ENCODE assay signal across 8 mouse cellular contexts in the genomic region with DNA sequence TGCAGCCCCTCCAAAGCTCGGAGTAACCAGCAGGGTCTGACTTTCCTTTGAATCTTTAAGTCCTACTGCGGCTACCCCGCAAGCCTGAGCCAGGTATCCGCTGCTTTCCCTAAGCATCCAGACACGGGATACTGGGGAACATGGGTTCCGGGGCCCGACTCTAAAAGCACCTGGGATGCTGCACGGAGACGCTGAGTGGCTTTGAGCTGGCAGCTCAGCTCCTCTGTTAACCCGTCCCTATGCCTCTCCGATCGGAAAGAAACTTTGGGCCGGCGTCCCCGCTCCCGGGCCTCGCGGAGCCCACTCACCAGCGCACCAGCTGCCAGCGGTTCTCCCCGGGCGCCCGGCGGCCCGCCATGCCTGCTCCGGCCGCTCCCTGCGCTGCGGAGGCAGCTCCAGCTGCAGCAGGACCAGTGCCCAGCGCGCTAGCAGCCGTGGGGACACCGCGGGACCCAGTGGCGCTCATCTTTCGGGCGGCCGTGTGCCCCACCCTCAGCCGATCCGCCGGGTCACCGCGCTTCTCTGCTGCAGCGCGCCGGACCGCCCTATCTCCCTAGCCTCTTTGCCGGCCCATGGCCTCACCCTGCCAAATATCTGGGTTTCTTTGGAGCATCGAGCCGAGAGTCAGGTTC. TPM values are rescaled to one million over a fixed set of nuclear protein-coding genes. Genes with fewer than 3 reads are reported as not detected.
DNase-seq lines count a peak whose midpoint lies in the region; ATAC-seq and TF ChIP-seq lines count a peak whose summit lies in the region.

A gene (minus strand): TSS at position 371 of the 632 bp plus-strand sequence.

- H3K4me1 ChIP-seq in kidney, adult 2 months (ENCODE audit: control insufficient read depth, insufficient read depth, low read length) = no peaks in the 10 kb centered on the region
- H3K4me1 ChIP-seq in forebrain, embryonic 12.5 days = peaks cover 8% of the 10 kb centered on the region
- H3K4me1 ChIP-seq in hindbrain, postnatal 0 days (ENCODE audit: insufficient read depth, low read length) = peaks cover 5% of the 10 kb centered on the region; the same call in 1 of the 2 replicates
- peaks cover 13% of the 10 kb centered on the region for H3K4me1 ChIP-seq in liver, embryonic 13.5 days (replicated peaks)
- H3K4me1 ChIP-seq in small intestine, adult 2 months (ENCODE audit: control insufficient read depth, insufficient read depth, insufficient read length, low read length) = peaks cover 7% of the 10 kb centered on the region; the same call in 1 of the 2 replicates

- peak within 1 kb of the TSS; percentile 44 for H3K9ac ChIP-seq in forebrain, embryonic 12.5 days
- peak within 1 kb of the TSS; percentile 44 for H3K9ac ChIP-seq in hindbrain, postnatal 0 days (replicated peaks; ENCODE audit: low read length)
- peak within 1 kb of the TSS; percentile 46; the same call in 1 of the 2 replicates for H3K9ac ChIP-seq in liver, embryonic 13.5 days

- H3K27me3 ChIP-seq in kidney, adult 2 months (replicated peaks; ENCODE audit: control insufficient read depth, insufficient read depth, low read length) = peaks cover 2% of the 10 kb centered on the region
- H3K27me3 ChIP-seq in forebrain, embryonic 12.5 days = peaks cover 60% of the 10 kb centered on the region
- peaks cover 17% of the 10 kb centered on the region for H3K27me3 ChIP-seq in hindbrain, postnatal 0 days (ENCODE audit: insufficient read depth, low read length)
- peaks cover 85% of the 10 kb centered on the region for H3K27me3 ChIP-seq in liver, embryonic 13.5 days
- H3K27me3 ChIP-seq in small intestine, adult 2 months (ENCODE audit: control insufficient read depth, insufficient read depth, low read length) = peaks cover 22% of the 10 kb centered on the region

- peak within 1 kb of the TSS; percentile 62 for H3K4me2 ChIP-seq in forebrain, embryonic 12.5 days
- H3K4me2 ChIP-seq in hindbrain, postnatal 0 days (ENCODE audit: low read depth, low read length) = peak within 1 kb of the TSS; percentile 90
- peak within 1 kb of the TSS; percentile 68 for H3K4me2 ChIP-seq in liver, embryonic 13.5 days

- DNase-seq in kidney, adult 2 months = no peak
- DNase-seq in kidney, postnatal 25 days = no peak
- DNase-seq in adrenal gland, postnatal 10 days = peak; percentile 49
- no peak for DNase-seq in hindbrain, postnatal 0 days (ENCODE audit: low spot score)
- no peak for DNase-seq in liver, embryonic 13.5 days
- no peak for DNase-seq in c-Kit-positive CD71-positive TER-119-positive erythroid progenitor cells, embryonic 14.5 days (ENCODE audit: low spot score)

- no peaks in the 10 kb centered on the region for H3K36me3 ChIP-seq in kidney, adult 2 months (ENCODE audit: control insufficient read depth, insufficient read depth, low read length)
- no peaks in the 10 kb centered on the region for H3K36me3 ChIP-seq in forebrain, embryonic 12.5 days (replicated peaks)
- H3K36me3 ChIP-seq in hindbrain, postnatal 0 days (ENCODE audit: insufficient read depth, low read length) = no peaks in the 10 kb centered on the region
- H3K36me3 ChIP-seq in liver, embryonic 13.5 days = no peaks in the 10 kb centered on the region
- no peaks in the 10 kb centered on the region for H3K36me3 ChIP-seq in small intestine, adult 2 months (ENCODE audit: control insufficient read depth, insufficient read depth, low read length)

- H3K27ac ChIP-seq in kidney, adult 2 months (ENCODE audit: insufficient read depth, low read depth, low read length) = no peak within 1 kb of the TSS
- no peak within 1 kb of the TSS for H3K27ac ChIP-seq in forebrain, embryonic 12.5 days
- no peak within 1 kb of the TSS for H3K27ac ChIP-seq in hindbrain, postnatal 0 days
- no peak within 1 kb of the TSS for H3K27ac ChIP-seq in liver, embryonic 13.5 days
- H3K27ac ChIP-seq in small intestine, adult 2 months (ENCODE audit: insufficient read depth, low read depth, low read length) = no peak within 1 kb of the TSS

- WGBS in kidney, adult 2 months = 2% methylated on average over 50 of the region's 50 CpGs
- WGBS in forebrain, embryonic 12.5 days = under 1% methylated on average over 49 of the region's 50 CpGs
- 2% methylated on average over 48 of the region's 50 CpGs for WGBS in hindbrain, postnatal 0 days
- WGBS in liver, embryonic 13.5 days (ENCODE audit: insufficient replicate concordance) = 3% methylated on average over 50 of the region's 50 CpGs
- 2% methylated on average over 49 of the region's 50 CpGs for WGBS in small intestine, adult 2 months

- peak within 1 kb of the TSS; percentile 29; the same call in 1 of the 2 replicates for H3K4me3 ChIP-seq in kidney, adult 2 months (ENCODE audit: insufficient read depth, low read depth, low read length)
- H3K4me3 ChIP-seq in forebrain, embryonic 12.5 days (replicated peaks) = peak within 1 kb of the TSS; percentile 39
- peak within 1 kb of the TSS; percentile 48 for H3K4me3 ChIP-seq in hindbrain, postnatal 0 days (ENCODE audit: low read length)
- H3K4me3 ChIP-seq in liver, embryonic 13.5 days (replicated peaks) = peak within 1 kb of the TSS; percentile 53
- H3K4me3 ChIP-seq in small intestine, adult 2 months (ENCODE audit: low read depth, low read length) = peak within 1 kb of the TSS; percentile 54

- TF ChIP-seq POLR2A in kidney, adult 2 months (IDR thresholded peaks at IDR 0.05; ENCODE audit: low read depth, low read length) = no peak
- TF ChIP-seq POLR2A in small intestine, adult 2 months (IDR thresholded peaks at IDR 0.05; ENCODE audit: low read depth, low read length) = no peak

- H3K9me3 ChIP-seq in forebrain, embryonic 12.5 days = no peaks in the 10 kb centered on the region
- no peaks in the 10 kb centered on the region for H3K9me3 ChIP-seq in hindbrain, postnatal 0 days (ENCODE audit: low read length)
- no peaks in the 10 kb centered on the region for H3K9me3 ChIP-seq in liver, embryonic 13.5 days (replicated peaks)

- no peak for ATAC-seq in forebrain, embryonic 12.5 days (ENCODE audit: low FRiP score)
- peak; percentile 45; the same call in 1 of the 2 replicates for ATAC-seq in hindbrain, postnatal 0 days
- 0 out of 2 replicates have a peak, but pooled peaks have one; percentile 36 for ATAC-seq in liver, embryonic 13.5 days (ENCODE audit: low read depth)

- no peak for TF ChIP-seq CTCF in kidney, adult 2 months (conservative IDR thresholded peaks at IDR 0.05; ENCODE audit: insufficient read depth, insufficient read length, low read depth, low read length)
- no peak for TF ChIP-seq CTCF in hindbrain, postnatal 0 days (IDR thresholded peaks at IDR 0.05; ENCODE audit: low read depth)
- no peak for TF ChIP-seq CTCF in small intestine, adult 2 months (IDR thresholded peaks at IDR 0.05; ENCODE audit: extremely low read depth, insufficient read length, insufficient replicate concordance, low read depth, low read length)

RNA-seq across cellular contexts. Expression of the gene that starts here (rescaled TPM):
- polyA plus RNA-seq in kidney, adult 2 months (2012; rRNA removed) = 24.9 and 29.4 TPM in 2 replicates
- total RNA-seq in adrenal gland, postnatal 10 days (2021) = 10 to 100 TPM; 10.8 to 13.2 TPM
- polyA plus RNA-seq in forebrain, embryonic 12.5 days (2016; fragmentation: Nextera tagmentation; extraction: Ambion mirVana) = 4.1 and 4.4 TPM in 2 replicates
- 48.5 and 55.5 TPM in 2 replicates for total RNA-seq in hindbrain, postnatal 0 days (2014; rRNA removed)
- 9.9 and 11.1 TPM in 2 replicates for polyA plus RNA-seq in hindbrain, postnatal 0 days (2015; fragmentation: Nextera tagmentation; extraction: Ambion mirVana)
- 0.77 and 0.82 TPM in 2 replicates for polyA plus RNA-seq in liver, embryonic 13.5 days (2015; fragmentation: Nextera tagmentation; extraction: Ambion mirVana)
- 10.5 and 18.4 TPM in 2 replicates for polyA plus RNA-seq in small intestine, adult 2 months (2012; rRNA removed)

Comparison
In these comparisons a context has a peak if more than half of its experiments do, and no peak if none do; other contexts are left out.
1. Peak in ATAC-seq, H3K4me3 ChIP-seq, H3K9ac ChIP-seq and H3K4me2 ChIP-seq in liver, embryonic 13.5 days; RNA of the gene not detected or under 1 TPM.